Mouse (Mus musculus): ENCODE data around the gene Scrg1.
"Not testable (repeated sequence)": the region's sequence is repeated elsewhere in the genome, so short reads cannot be mapped to it uniquely, and the experiment has no call there.

The Scrg1 gene

GRCm38 (mm10) chr8:57455765-57456164 lies at the start of gene Scrg1:
Scrg1 (plus strand) TSS chr8:57455923.
- no peak for DNase-seq (ENCODE audit: low read depth, low spot score)

DNA sequence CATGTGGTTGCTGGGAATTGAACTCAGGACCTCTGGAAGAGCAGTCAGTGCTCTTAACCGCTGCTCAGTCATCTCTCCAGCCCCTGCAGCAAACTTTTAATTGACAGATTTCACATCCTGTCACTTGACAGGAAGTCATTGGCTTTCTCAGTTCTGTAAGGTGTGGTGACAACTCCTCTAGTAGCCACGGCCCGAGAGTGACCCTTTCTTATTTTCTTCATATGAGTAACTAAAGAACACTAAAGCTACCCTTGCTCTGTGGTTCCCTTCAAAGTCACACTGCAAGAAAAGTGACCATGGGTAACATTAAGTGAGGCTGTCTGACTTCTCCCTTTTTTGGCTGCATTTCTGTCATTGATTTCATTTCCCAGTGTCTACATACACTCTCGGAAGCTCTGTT lies 49.4 kb upstream of the Scrg1 start:
- peak; percentile 26 for DNase-seq (ENCODE audit: low read depth, low spot score)

- no peak for DNase-seq (ENCODE audit: low read depth, low spot score)
These were observed 46.4 kb upstream of the Scrg1 start for GRCm38 (mm10) chr8:57409333-57409732.

DNA sequence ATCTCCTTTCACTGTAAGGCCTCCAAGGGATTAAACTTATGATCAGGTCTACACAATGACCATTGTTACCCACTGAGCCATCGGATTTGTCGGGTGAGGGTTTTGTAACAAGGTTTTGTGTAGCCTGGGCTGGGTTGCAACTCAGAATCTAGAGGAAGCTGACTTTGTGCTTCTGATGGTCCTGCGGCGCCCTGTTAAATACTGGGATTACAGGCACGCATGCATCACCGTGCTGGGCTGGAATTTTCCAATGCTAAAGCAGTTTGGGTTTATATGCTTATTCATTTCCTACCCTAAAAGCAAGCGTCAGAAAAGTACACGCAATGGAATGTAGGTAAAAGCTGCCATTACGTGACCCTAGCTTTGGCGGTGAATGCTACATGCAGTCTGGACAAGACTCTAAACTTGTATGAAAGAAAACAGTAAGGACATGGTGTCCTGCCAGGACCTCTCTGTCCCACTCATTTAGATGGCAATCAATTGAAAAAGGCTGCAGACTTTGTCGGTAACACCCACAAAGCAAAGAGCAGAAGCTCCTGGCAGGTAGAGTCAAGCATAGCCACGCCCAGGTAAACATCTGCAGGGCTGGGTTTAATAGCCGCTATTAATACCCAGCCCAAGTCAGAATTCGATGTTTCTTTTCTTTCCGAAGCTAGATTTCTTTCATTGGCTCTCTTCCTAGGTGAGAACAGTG lies 45.8 kb upstream of the Scrg1 start:
- DNase-seq (ENCODE audit: low read depth, low spot score): no peak

GRCm38 (mm10) chr8:57410473-57410863 lies 45.3 kb upstream of the Scrg1 start:
- no peak for DNase-seq (ENCODE audit: low read depth, low spot score)

DNA sequence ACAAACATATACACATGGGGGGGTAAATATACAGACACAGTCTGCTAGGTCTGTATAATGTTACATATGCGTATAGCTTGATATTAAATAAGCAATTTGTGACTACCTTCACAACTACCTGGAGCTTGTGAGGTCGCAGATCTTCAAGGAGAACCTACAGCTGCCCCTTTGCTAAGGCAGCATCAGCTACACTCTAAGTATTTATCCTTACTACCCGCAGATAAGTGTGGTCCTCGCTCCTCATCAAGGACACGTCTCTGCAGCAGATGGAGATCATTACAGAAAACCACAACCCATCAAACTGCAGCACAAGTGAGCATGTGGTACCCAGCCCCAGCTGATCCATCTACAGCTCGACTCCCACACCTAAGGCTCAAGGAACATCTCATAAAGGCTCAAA lies 44.4 kb upstream of the Scrg1 start:
- DNase-seq (ENCODE audit: low read depth, low spot score): no peak

GRCm38 (mm10) chr8:57416827-57417226 lies 38.9 kb upstream of the Scrg1 start:
- DNase-seq (ENCODE audit: low read depth, low spot score): peak; percentile 39

DNA sequence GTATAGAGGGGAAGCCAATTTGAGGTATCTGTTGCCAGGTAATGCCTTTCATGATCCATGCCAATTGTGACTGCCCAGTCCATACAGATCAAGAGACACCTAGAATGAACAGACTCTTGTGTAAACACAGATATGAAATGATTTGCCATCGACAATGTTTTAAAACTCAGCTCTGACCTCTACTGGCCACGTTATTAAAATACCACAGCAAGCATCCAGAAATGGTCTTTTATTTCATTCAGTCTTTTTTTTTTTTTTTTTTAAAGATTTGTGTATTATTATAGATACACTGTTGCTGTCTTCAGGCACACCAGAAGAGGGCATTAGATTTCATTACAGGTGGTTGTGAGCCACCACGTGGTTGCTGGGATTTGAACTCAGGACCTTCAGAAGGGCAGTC lies 29.6 kb upstream of the Scrg1 start:
- peak; percentile 58 for DNase-seq (ENCODE audit: low read depth, low spot score)

DNA sequence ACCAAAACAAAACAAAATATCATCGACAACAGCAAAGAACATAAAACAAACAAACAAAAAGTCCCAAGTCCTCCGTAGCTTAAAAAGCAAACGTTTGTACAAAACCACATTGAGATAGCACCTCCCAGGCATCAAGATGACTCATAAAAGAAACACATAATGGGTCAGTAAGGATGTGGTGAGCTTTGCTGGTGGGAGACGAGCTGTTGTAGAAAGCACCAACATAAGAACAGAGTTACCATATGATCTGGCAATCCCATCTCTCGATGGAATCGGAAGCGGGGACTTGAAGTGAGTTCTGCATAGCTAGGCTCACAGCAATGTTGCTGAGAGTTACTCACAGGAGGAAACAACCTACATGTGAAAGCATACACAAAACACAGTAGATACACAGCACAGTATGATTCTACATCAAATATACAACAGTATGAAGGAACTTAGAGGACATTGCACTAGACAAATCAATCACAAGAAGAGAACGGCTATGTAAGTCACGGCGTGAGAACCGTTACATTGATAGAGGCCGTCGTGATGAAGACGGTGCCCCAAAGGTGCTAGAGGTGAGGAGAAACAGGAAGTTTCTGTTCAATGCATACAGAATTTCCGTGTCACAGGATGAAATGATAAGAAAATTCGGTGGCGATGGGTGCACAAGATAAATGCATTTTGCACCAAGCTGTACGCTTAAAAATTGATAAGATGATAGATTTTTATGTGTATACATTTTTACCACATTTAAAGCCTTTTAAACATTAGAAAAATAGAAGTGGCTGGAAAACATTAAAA lies 27.9 kb upstream of the Scrg1 start:
- peak; percentile 88 for DNase-seq (ENCODE audit: low read depth, low spot score)

GRCm38 (mm10) chr8:57428566-57428965 lies 27.2 kb upstream of the Scrg1 start:
- no peak for DNase-seq (ENCODE audit: low read depth, low spot score)

DNA sequence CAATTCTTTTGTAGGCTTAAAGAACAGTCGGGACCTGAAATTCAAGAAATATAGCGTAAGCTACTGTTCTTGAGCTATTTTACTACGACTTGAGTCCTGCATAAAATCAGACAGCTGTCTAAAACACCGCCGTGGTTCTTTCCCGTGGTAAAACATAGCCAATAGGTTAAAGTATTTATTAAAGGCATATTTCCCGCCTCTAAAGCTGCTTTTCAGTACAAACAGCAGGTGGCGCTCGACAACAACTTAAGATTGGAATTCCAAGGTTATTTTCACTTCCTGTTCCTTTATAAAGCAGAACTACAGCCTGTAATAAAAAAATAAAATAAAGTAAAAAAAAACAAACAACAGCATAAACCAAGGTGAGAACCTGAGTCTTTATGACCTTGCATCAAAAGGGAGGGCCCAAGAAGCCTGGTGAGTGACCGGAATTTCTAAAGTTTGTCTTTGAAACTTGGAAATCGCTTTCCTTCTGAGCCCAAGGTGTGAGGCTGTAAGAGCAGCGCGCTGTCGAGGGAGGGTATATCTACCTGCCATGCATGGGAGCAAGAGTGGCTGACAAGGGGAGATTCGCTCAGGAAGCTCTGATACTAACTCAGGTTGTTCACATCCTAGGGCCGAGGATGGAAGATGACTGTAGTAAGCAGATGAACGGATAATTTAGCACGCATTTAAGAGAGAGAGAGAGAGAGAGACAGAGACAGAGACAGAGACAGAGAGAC lies 26.4 kb upstream of the Scrg1 start:
- DNase-seq (ENCODE audit: low read depth, low spot score): peak; percentile 63

GRCm38 (mm10) chr8:57429888-57430274 lies 25.8 kb upstream of the Scrg1 start:
- DNase-seq (ENCODE audit: low read depth, low spot score): not testable (repeated sequence)

GRCm38 (mm10) chr8:57430901-57431300 lies 24.8 kb upstream of the Scrg1 start:
- DNase-seq (ENCODE audit: low read depth, low spot score): no peak

DNA sequence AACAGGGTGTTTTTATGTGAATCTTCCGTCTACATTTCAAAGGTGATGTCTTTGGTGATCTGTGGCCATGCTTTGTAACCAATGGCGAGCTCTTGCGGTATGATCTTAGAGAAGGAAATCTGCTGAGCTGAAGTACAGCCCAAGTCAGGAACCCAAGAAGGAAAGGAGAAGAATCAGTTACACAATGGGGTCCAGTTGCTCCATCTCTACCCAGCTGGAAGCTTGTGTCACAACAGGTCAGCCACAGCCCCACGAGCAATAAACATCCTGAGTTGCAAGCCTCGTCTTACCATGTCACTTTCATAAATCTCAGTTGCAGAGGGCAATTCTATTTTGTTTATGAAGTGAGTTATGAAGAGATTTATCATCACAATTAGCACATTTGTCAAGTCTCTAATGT lies 22.9 kb upstream of the Scrg1 start:
- DNase-seq (ENCODE audit: low read depth, low spot score): no peak

DNA sequence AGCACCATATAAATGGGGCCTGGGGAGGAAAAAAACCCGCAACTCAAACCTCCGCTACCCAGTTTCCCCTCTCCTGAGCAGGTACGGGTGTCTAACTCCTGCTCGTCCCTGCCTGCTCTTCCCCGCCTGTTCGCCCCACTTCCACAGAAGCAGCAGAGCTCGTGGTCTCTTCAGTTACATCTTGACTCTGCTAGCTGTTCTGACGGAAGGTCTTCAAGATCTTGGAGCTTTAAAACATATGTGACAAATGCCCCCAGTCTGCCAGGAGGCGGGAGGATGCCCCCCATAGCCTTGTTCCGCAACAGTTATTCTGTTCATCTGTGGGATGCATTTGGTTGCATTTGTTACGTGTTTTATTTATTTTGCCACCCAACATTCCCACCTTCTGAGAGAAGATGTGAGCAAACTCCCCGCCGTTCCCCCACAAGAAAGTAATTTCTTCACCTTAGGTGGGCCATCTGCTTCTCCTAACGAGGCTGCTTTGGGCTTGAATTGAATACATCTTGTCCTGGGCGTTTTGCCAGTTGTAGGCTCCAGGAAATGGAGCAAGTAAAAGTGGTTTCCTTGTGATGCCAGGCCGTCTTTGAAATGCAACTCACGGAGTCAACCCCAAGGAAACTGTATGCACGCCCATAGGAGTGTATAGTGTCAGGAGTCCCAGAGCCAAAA lies 19.8 kb upstream of the Scrg1 start:
- peak; percentile 14 for DNase-seq (ENCODE audit: low read depth, low spot score)

GRCm38 (mm10) chr8:57436437-57436796 lies 19.3 kb upstream of the Scrg1 start:
- DNase-seq (ENCODE audit: low read depth, low spot score): no peak

GRCm38 (mm10) chr8:57441131-57441530 lies 14.6 kb upstream of the Scrg1 start:
- DNase-seq (ENCODE audit: low read depth, low spot score): no peak

DNA sequence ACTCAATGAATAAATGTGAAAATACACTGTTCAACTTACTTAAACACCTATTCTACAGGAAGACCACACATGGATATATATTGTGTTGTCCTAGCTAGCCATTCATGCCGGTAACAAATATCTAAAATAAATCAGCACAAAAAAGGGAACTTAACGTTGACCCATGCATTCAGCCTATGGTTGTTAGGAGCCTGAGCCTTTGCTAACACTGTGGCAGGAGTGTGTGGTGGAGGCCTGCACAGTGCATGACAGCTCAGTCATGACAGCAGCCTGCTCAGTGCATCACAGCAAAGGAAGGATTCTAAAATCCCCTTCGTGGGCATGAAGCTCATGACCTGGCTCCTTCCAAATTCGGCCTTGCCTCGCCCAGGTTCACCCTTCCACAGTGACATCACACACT lies 14.2 kb upstream of the Scrg1 start:
- DNase-seq (ENCODE audit: low read depth, low spot score): no peak

DNA sequence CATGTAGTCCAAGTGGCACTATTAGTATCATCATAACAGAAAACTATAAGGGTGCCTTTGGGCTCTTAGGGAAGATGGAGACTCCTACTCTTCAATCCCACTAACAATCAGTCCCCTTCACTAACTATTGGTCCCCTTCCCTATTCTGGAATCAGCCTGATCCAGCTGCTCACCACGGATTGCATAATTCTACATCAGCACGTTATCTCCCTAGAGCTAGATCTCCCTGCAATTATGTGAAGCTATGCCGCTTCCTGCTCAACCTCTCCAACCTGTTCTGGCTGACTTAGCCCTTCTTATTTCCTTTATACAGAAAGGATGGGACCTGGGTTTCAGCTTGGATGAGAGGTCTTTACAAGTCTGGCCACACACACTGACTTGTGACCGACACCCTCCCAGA lies 12.4 kb upstream of the Scrg1 start:
- DNase-seq (ENCODE audit: low read depth, low spot score): no peak

DNA sequence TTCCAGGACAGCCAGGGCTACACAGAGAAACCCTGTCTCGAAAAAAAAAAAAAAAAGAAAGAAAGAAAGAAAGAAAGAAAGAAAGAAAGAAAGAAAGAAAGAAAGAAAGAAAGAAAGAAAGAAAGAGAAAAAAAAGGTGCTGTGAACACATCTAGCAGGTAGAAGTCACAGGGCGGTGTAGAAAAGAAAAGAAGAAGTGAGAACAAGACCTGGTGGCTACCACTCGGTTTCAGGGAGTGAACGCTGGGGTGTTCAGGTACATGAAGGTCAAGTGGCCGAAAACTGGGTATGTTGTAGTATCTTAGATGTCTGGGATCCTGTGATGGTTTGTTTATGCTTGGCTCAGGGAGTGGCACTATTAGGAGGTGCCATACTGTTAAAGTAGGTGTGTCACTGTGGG lies 9.8 kb upstream of the Scrg1 start:
- DNase-seq (ENCODE audit: low read depth, low spot score): not testable (repeated sequence)

DNA sequence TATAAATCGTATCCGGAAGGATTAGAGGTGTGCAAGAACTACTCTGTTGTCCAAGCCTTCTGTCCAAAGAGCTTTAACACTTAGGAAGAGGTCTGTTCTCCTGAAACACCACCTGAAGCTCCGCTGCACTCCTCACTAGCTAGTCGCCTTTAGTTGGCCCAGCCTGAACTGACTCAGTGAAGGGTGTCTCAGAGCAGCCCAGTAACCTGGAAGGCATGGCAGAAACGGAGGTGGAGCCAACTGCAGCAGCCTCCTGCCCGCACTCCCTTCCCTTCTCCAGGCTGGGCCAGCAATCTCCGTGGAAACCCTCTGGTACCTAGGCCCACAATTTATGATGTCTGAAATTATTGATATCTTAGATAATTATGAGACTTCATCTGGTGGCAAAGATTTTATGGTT lies 5.0 kb upstream of the Scrg1 start:
- no peak for DNase-seq (ENCODE audit: low read depth, low spot score)

DNA sequence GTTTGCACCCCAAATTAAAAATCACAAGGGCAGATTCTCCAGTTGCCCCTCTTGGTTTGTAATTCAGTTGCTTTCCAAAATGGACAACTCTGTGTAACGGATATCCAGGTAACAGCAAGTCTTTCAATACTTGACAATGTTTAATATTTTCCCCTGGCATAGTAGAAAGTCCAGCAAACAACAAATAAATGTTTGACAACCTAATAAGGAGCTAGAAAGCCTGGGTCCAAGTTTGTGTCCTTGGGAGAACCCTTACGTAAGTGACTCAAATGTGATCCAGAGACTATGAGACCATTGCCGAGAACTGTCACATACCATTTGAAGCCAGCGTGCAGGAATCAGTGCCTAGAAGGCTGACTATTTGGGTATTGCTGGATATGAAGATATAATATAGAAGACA lies 3.8 kb upstream of the Scrg1 start:
- DNase-seq (ENCODE audit: low read depth, low spot score): no peak

Data from CD4-positive helper T cell, adult 2 months (primary cell).